Mouse (Mus musculus) testis, adult 2 months (tissue): Measurements from ENCODE around the gene Dppa2.

ENCODE experiments used
- CTCF ChIP-seq: fragments of 200-500 bp; IDR thresholded peaks from 2 replicates; pipeline ENCODE4 v1.5.1; 2012; ENCODE audit warnings: low read depth, mild to moderate bottlenecking, inconsistent platforms, low read length, moderate library complexity; ENCODE audit not compliant: control insufficient read depth, insufficient read depth, insufficient replicate concordance
- POLR2A ChIP-seq: fragments of 200-500 bp; IDR thresholded peaks from 2 replicates; pipeline ENCODE4 v1.6.1; 2012; ENCODE audit warnings: low read depth, mild to moderate bottlenecking, inconsistent platforms, low read length, moderate library complexity; ENCODE audit not compliant: control insufficient read depth

DNA sequence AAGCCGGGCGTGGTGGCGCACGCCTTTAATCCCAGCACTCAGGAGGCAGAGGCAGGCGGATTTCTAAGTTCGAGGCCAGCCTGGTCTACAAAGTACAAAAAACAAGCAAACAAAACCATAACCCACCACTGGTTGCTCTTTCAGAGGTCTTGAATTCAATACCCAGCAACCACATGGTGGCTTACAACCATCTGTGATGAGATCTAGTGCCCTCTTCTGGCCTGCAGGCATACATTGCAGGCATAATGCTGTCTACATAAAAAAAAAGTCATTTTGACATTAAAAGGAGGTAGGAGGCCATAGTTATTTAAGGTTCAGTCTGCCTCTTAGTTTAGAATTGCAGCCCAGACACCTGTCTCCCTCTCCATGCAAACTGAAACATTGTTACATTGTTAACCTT lies 17.1 kb downstream of the Dppa2 start:
- TF ChIP-seq CTCF (no peak), POLR2A (no peak)
